Mouse (Mus musculus) forebrain, postnatal 0 days (tissue): ENCODE results near the gene Rpp38. TPM values are rescaled to one million over a fixed set of nuclear protein-coding genes. Genes with fewer than 3 reads are reported as not detected.
A peak's percentile ranks its signal among the peaks of the same experiment; 100 is the strongest.

Experiments
- ATAC-seq: fragments of 200-750 bp; cut with Nextera tagmentation; 2 replicates; pipeline ENCODE4 v1.8.0; 2017; ENCODE audit warnings: mild to moderate bottlenecking, moderate library complexity
- DNase-seq: peaks from one replicate; pipeline ENCODE4 v3.0.0-alpha.2; 2015
- H3K27ac ChIP-seq: fragments of 300-500 bp; sonication (generic); 2 replicates; pipeline ENCODE4 v1.5.1; 2014; ENCODE audit warnings: low read depth, mild to moderate bottlenecking, antibody characterized with exemption, low read length, moderate library complexity, mixed read lengths
- H3K27me3 ChIP-seq: fragments of 300-500 bp; sonication (generic); 2 replicates; pipeline ENCODE4 v1.6.1; 2014; ENCODE audit warnings: mild to moderate bottlenecking, low read length, mixed read lengths; ENCODE audit not compliant: insufficient read depth
- H3K36me3 ChIP-seq: fragments of 300-500 bp; sonication (generic); 2 replicates; pipeline ENCODE4 v1.6.1; 2014; ENCODE audit warnings: mild to moderate bottlenecking, moderate library complexity; ENCODE audit not compliant: insufficient read depth
- H3K4me1 ChIP-seq: fragments of 300-500 bp; sonication (generic); 2 replicates; pipeline ENCODE4 v1.6.1; 2014; ENCODE audit warnings: antibody characterized with exemption; ENCODE audit not compliant: insufficient read depth
- H3K4me2 ChIP-seq: fragments of 300-500 bp; sonication (generic); 2 replicates; pipeline ENCODE4 v1.6.1; 2014; ENCODE audit warnings: low read depth, mild to moderate bottlenecking, moderate library complexity
- H3K4me3 ChIP-seq: fragments of 300-500 bp; sonication (generic); 2 replicates; pipeline ENCODE4 v1.5.1; 2014; ENCODE audit warnings: low read depth, low read length, mixed read lengths
- H3K9ac ChIP-seq: fragments of 300-500 bp; sonication (generic); 2 replicates; pipeline ENCODE4 v1.6.1; 2014; ENCODE audit warnings: mild to moderate bottlenecking
- H3K9me3 ChIP-seq: fragments of 300-500 bp; sonication (generic); 2 replicates; pipeline ENCODE4 v1.6.1; 2016; ENCODE audit warnings: low read length
- CTCF ChIP-seq: sonication (generic); IDR thresholded peaks from 2 replicates; pipeline ENCODE4 v1.5.1; 2016; ENCODE audit warnings: antibody characterized with exemption, control low read depth, low read depth
- WGBS: fragments of 180-500 bp; shearing (Covaris S2); extraction: QIAGEN DNeasy Blood & Tissue Kit; methylation state at CpG from one replicate; pipeline ENCODE4 v1.1.7; 2014; 5-methylcytosine and 5-hydroxymethylcytosine counted together
- polyA plus RNA-seq: library from polyadenylated mRNA; unstranded; fragments of >200 nt; fragmentation: Nextera tagmentation; extraction: Ambion mirVana; gene quantifications from 2 replicates; pipeline ENCODE4 v1.2.1, GENCODE M21; 2015
- total RNA-seq: library from RNA; depleted of rRNA; stranded (reverse); fragments of >200 nt; gene quantifications from 2 replicates; pipeline ENCODE4 v1.2.3, GENCODE M21; 2014; rRNA removed

Rpp38 gene
- total RNA-seq, result 11.8 and 13.5 TPM in 2 replicates
- polyA plus RNA-seq, result 9.4 and 9.8 TPM in 2 replicates

DNA sequence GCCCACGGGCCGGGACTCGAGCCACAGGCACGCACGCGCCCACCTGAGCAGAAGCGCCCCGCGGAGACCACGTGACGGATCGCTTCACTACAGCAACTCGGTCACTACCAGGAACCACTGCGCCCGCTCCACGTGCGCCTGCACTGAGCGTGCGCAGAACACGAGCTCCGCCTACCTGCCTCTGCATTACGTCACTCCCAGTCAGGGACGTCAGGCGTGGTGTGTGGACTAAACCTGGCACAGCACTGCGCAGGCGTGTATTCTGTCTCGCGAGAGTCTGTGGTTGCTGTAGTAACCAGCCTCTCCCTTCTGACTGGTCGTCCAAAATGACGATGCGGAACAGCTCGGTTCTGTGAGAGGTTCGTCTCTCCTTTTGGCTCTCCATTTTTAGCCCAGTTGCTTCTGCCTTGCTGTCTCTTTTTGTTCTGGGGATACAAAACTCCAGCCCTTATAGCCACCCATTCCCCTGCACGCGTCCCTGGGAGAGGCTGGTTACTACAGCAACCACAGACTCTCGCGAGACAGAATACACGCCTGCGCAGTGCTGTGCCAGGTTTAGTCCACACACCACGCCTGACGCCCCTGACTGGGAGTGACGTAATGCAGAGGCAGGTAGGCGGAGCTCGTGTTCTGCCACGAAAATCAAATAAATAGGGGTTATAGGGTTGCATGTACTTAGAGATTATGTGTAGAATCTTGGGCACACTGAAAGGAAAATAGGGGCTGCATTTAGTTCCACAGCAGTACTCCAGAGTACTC is at the start of gene Rpp38:
Rpp38 (minus strand) TSS at position 160 of the 759 bp plus-strand sequence.
- TF ChIP-seq CTCF, result no peak
- Histone ChIP-seq H3K27me3 (0 out of 2 replicates have a peak, but pooled peaks cover 5% of the 10 kb centered on the region), H3K4me2 (peak within 1 kb of the TSS; percentile 70), H3K27ac (peak within 1 kb of the TSS; percentile 90), H3K4me1 (peaks cover 10% of the 10 kb centered on the region), H3K4me3 (peak within 1 kb of the TSS; percentile 63), H3K36me3 (peaks cover 20% of the 10 kb centered on the region), H3K9ac (peak within 1 kb of the TSS; percentile 80), H3K9me3 (no peaks in the 10 kb centered on the region)
- WGBS, result 2% methylated on average over 42 of the region's 45 CpGs
- ATAC-seq, result peak; percentile 97
- peak; percentile 99 for DNase-seq

DNA sequence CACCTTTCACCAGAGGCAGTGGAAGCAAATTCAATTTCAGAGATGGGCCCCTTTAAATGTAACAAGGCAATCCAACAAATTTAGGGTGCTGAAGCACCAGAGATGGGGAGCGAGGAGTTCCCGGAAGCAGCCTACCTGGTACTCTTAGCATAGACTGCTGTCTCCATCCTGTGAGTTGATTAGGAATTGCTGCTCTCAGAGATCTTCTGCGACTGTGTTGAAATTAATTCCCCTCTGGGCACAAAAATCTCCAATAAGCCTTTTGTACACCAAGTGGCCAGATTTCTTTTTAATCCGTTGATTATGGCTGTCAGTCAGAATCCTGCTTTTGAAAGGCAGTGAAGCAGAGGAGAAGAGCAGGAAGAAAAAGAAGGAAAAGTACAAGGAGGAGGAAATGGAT is 32.7 kb upstream of the Rpp38 start:
- H3K4me1 ChIP-seq, result no peaks in the 10 kb centered on the region
- no peak overlapping the region for H3K4me3 ChIP-seq
- WGBS, result 21% methylated on average over 4 of the region's 4 CpGs
- H3K9ac ChIP-seq, result peak overlapping the region; percentile 10; the same call in 1 of the 2 replicates
- H3K36me3 ChIP-seq, result no peaks in the 10 kb centered on the region
- no peaks in the 10 kb centered on the region for H3K9me3 ChIP-seq
- no peak overlapping the region for H3K27ac ChIP-seq
- peak; percentile 33; the same call in 1 of the 2 replicates for TF ChIP-seq CTCF
- ATAC-seq (peak; percentile 42; the same call in 1 of the 2 replicates), DNase-seq (peak; percentile 20)
- no peak overlapping the region for H3K4me2 ChIP-seq
- H3K27me3 ChIP-seq, result no peaks in the 10 kb centered on the region

DNA sequence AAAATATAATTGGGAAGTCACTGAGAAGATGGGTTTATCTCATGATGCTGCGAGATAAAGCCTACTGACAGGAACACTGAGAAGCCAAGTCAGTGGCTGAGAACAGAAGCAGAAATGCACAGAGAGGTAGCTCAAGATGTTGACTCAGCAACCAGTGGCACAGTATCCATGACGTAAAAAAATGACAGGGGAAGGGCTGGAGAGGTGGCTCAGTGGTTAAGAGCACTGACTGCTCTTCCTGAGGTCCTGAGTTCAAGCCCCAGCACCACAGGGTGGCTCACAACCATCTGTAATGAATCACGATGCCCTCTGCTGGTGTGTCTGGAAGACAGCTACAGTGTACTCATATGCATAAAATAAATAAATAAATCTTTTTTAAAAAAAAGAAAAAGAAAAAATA is 28.6 kb upstream of the Rpp38 start:
- Histone ChIP-seq H3K9me3 (no peaks in the 10 kb centered on the region), H3K9ac (no peak overlapping the region), H3K4me2 (no peak overlapping the region), H3K4me3 (no peak overlapping the region), H3K36me3 (no peaks in the 10 kb centered on the region), H3K27me3 (no peaks in the 10 kb centered on the region), H3K4me1 (no peaks in the 10 kb centered on the region), H3K27ac (no peak overlapping the region)
- ATAC-seq (no peak), DNase-seq (no peak)
- TF ChIP-seq CTCF, result 0 out of 2 replicates have a peak, but pooled peaks have one; percentile 5
- WGBS, result 84% methylated on average over 3 of the region's 3 CpGs

DNA sequence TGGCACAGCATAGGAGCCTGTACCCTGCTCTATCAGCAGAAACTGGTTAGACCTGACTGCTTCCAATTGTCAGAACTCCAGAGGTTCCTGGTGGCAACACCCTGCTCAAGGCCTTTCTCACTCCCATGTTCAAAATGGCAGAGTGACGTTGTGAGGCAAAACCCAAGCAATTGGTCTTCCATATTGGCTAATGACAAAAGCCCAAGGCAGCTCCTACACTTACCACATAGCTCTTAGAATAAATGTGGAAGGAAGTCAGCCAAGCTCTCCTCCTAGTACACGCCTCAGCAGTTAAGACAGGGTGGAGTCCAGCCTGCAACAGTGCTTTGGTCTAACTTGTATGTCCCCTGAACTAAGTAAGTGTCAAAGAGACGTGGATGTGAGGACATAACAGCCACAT is 25.4 kb upstream of the Rpp38 start:
- no peak for TF ChIP-seq CTCF
- H3K4me3 ChIP-seq, result no peak overlapping the region
- WGBS, result 79% methylated on average over 3 of the region's 3 CpGs

DNA sequence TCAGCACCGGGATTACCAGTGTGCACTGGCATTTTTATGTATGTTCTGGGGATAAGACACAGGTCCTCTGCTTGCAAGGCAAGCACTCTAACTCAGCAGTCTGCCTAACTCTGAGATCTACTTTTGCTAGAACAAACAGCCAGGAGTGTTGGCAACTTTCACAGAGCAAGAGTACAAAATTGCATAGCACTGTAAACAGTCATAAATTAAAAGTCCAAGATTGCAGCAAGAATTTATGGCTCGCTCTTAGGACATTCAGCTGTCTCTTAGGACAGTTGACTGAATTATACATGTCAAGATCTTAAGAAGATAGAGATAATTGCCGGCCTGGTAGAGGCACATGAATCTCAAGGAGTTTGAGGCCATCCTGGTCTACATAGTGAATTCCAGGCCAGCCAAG is 23.9 kb upstream of the Rpp38 start:
- no peak overlapping the region for H3K27ac ChIP-seq
- no peaks in the 10 kb centered on the region for H3K4me1 ChIP-seq
- H3K9ac ChIP-seq, result no peak overlapping the region
- no peak overlapping the region for H3K4me2 ChIP-seq
- ATAC-seq, result no peak
- DNase-seq, result no peak
- H3K9me3 ChIP-seq, result no peaks in the 10 kb centered on the region
- H3K36me3 ChIP-seq, result no peaks in the 10 kb centered on the region
- WGBS, result 82% methylated on average over 3 of the region's 3 CpGs
- no peak for TF ChIP-seq CTCF
- no peak overlapping the region for H3K4me3 ChIP-seq
- H3K27me3 ChIP-seq, result no peaks in the 10 kb centered on the region

More for the DNA sequence above, 25.4 kb upstream of the Rpp38 start:
- Histone ChIP-seq H3K9ac (no peak overlapping the region), H3K36me3 (no peaks in the 10 kb centered on the region), H3K4me2 (no peak overlapping the region), H3K4me1 (no peaks in the 10 kb centered on the region), H3K27ac (no peak overlapping the region), H3K9me3 (no peaks in the 10 kb centered on the region), H3K27me3 (no peaks in the 10 kb centered on the region)
- DNase-seq (no peak), ATAC-seq (no peak)

DNA sequence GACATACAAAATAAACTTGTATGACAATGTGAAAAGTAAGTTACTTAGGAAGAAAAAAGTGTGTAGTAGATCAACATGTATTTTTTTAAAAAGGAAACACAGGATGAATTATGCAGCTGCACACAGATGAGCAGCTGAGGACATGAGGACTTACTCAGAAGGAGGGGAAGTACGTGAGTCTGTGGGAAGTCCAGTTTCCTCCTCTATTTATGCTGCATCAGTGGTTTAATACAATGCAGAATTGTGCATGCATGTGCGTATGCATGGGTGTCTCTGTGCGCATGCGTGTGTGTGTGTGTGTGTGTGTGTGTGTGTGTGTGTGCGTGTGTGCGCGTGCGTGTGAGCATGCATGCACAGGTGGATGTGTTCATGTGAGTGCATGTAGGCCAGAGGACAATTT is 23.4 kb upstream of the Rpp38 start:
- Histone ChIP-seq H3K4me2 (no peak overlapping the region), H3K4me1 (no peaks in the 10 kb centered on the region), H3K27me3 (no peaks in the 10 kb centered on the region), H3K27ac (no peak overlapping the region), H3K36me3 (no peaks in the 10 kb centered on the region), H3K9ac (no peak overlapping the region), H3K4me3 (no peak overlapping the region), H3K9me3 (no peaks in the 10 kb centered on the region)
- 92% methylated on average over 8 of the region's 8 CpGs for WGBS
- TF ChIP-seq CTCF, result no peak
- DNase-seq (no peak), ATAC-seq (no peak)

DNA sequence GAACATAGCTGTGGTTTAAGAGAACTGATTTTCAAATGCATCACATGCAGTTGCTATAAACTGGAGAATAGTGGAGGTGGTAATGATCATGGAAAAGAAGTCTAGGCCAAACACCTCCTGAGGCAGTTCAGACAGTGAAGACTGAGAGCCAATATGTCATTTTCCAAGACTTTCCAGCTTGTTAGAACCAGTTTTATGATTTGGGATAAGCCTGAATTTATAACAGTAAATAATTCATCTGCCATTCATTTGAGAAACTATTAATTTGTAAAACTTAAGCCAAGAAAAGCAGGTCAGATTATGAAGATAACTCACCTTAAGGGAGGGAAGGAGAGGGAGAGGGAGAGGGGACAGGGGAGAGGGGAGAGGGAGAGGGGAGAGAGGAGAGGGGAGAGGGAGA is 20.7 kb upstream of the Rpp38 start:
- no peak overlapping the region for H3K27ac ChIP-seq
- no peak overlapping the region for H3K4me2 ChIP-seq
- no peak overlapping the region for H3K4me3 ChIP-seq
- no peak for TF ChIP-seq CTCF
- DNase-seq, result no peak
- no peaks in the 10 kb centered on the region for H3K9me3 ChIP-seq
- no peaks in the 10 kb centered on the region for H3K27me3 ChIP-seq
- H3K4me1 ChIP-seq, result no peaks in the 10 kb centered on the region
- no peak for ATAC-seq
- no peaks in the 10 kb centered on the region for H3K36me3 ChIP-seq
- no peak overlapping the region for H3K9ac ChIP-seq
